Mouse (Mus musculus) C2C12 (cell line): ENCODE measurements around the gene Tdg.

ENCODE experiments used
- CTCF ChIP-seq: IDR thresholded peaks from one replicate; pipeline ENCODE4 v1.5.1; 2011; ENCODE audit not compliant: control insufficient read depth, insufficient read depth, insufficient read length
- MAX ChIP-seq: IDR thresholded peaks from one replicate; pipeline ENCODE4 v1.6.1; 2011; ENCODE audit warnings: mild to moderate bottlenecking, control low read depth
- USF1 ChIP-seq: IDR thresholded peaks from one replicate; pipeline ENCODE4 v1.6.1; 2011; ENCODE audit warnings: low read depth, mild to moderate bottlenecking, control low read depth, moderate library complexity

DNA sequence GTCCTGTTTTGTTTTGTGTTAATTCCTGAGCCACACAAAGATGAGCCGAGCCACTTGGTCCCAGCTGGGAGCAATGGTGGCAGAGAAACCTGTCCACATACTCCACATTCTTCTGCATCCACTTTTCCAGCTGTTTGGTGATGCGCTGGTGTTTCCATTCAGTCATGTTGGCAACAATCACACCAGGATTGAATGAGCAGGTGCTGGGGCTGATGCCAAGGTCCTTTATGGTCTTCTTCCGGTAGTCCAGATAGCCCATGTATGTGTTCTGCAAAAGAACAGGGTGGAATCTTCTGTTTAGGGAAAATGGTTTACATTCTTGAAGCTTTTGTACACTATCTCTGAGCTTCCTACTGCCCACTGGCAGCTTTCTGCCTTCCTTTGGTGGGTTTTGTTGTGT lies 25.0 kb downstream of the Tdg start:
- no peak for TF ChIP-seq CTCF
- no peak for TF ChIP-seq MAX
- no peak for TF ChIP-seq USF1
